Mouse (Mus musculus) thymus, adult 2 months (tissue): ENCODE measurements around the gene Ppm1l. TPM values are rescaled to one million over a fixed set of nuclear protein-coding genes. Genes with fewer than 3 reads are reported as not detected.

ENCODE experiments used
- DNase-seq: peaks from one replicate; pipeline ENCODE4 v3.0.0; 2021
- H3K27ac ChIP-seq: fragments of 200-500 bp; 2 replicates; pipeline ENCODE4 v1.5.1; 2012; ENCODE audit warnings: low read length, control low read depth; ENCODE audit not compliant: control insufficient read depth, insufficient read depth
- H3K27me3 ChIP-seq: fragments of 200-500 bp; 2 replicates; pipeline ENCODE4 v1.6.1; 2012; ENCODE audit warnings: mild to moderate bottlenecking, low read length, moderate library complexity, mixed read lengths; ENCODE audit not compliant: control insufficient read depth, insufficient read depth
- H3K36me3 ChIP-seq: fragments of 200-500 bp; 2 replicates; pipeline ENCODE4 v1.6.1; 2012; ENCODE audit warnings: mild to moderate bottlenecking, low read length, moderate library complexity; ENCODE audit not compliant: control insufficient read depth, insufficient read depth
- H3K4me1 ChIP-seq: fragments of 200-500 bp; replicated peaks from 2 replicates; pipeline ENCODE4 v1.6.1; 2012; ENCODE audit warnings: low read length; ENCODE audit not compliant: control insufficient read depth, insufficient read depth
- H3K4me3 ChIP-seq: fragments of 200-500 bp; 2 replicates; pipeline ENCODE4 v1.5.1; 2012; ENCODE audit warnings: mild to moderate bottlenecking, low read length, control low read depth, moderate library complexity; ENCODE audit not compliant: control insufficient read depth, insufficient read depth
- CTCF ChIP-seq: fragments of 200-500 bp; IDR thresholded peaks from 2 replicates; pipeline ENCODE4 v1.5.1; 2012; ENCODE audit warnings: mild to moderate bottlenecking, control low read depth, low read length, moderate library complexity, borderline replicate concordance; ENCODE audit not compliant: control insufficient read depth, poor library complexity, insufficient read depth; ENCODE audit errors: extremely low read depth
- POLR2A ChIP-seq: fragments of 200-500 bp; IDR thresholded peaks from 2 replicates; pipeline ENCODE4 v1.6.1; 2012; ENCODE audit warnings: mild to moderate bottlenecking, low read length, control low read depth, moderate library complexity; ENCODE audit not compliant: control insufficient read depth, poor library complexity, insufficient read depth; ENCODE audit errors: extremely low read depth
- WGBS: fragments of 180-500 bp; shearing (Covaris S2); methylation state at CpG from one replicate; pipeline ENCODE4 v1.1.7; 2018; 5-methylcytosine and 5-hydroxymethylcytosine counted together
- polyA plus RNA-seq: library from polyadenylated mRNA; depleted of rRNA; stranded (reverse); fragments of >200 nt; gene quantifications from 2 replicates; pipeline ENCODE4 v1.2.3, GENCODE M21; 2012

The Ppm1l gene
- polyA plus RNA-seq, 1 experiment, result 2.6 TPM

GRCm38 (mm10) chr3:69484006-69484574, 167.4 kb downstream of the Ppm1l start:
- WGBS, result 96% methylated on average over 13 of the region's 13 CpGs
- no peak for TF ChIP-seq CTCF
- TF ChIP-seq POLR2A, result no peak
- Histone ChIP-seq H3K4me3 (no peak overlapping the region), H3K4me1 (no peaks in the 10 kb centered on the region), H3K27me3 (no peaks in the 10 kb centered on the region), H3K27ac (no peak overlapping the region), H3K36me3 (no peaks in the 10 kb centered on the region)
- no peak for DNase-seq

- Histone ChIP-seq H3K4me3 (no peak overlapping the region), H3K27ac (no peak overlapping the region; the same call in 1 of the 2 replicates), H3K36me3 (no peaks in the 10 kb centered on the region), H3K27me3 (no peaks in the 10 kb centered on the region), H3K4me1 (no peaks in the 10 kb centered on the region)
- TF ChIP-seq CTCF, result no peak
- no peak for TF ChIP-seq POLR2A
- DNase-seq, result no peak
- WGBS, result 67% methylated on average over 4 of the region's 4 CpGs
These were observed 167.9 kb downstream of the Ppm1l start for GRCm38 (mm10) chr3:69484582-69484981.

- H3K36me3 ChIP-seq, result no peaks in the 10 kb centered on the region
- H3K27me3 ChIP-seq, result no peaks in the 10 kb centered on the region
- TF ChIP-seq POLR2A (no peak), CTCF (no peak)
- WGBS, result 43% methylated on average over 3 of the region's 3 CpGs
- H3K4me1 ChIP-seq, result no peaks in the 10 kb centered on the region
- DNase-seq, result no peak
- no peak overlapping the region for H3K4me3 ChIP-seq
- H3K27ac ChIP-seq, result no peak overlapping the region
These were observed 168.7 kb downstream of the Ppm1l start for GRCm38 (mm10) chr3:69485347-69485746.

- H3K27ac ChIP-seq, result no peak overlapping the region
- TF ChIP-seq POLR2A (no peak), CTCF (no peak)
- H3K4me3 ChIP-seq, result no peak overlapping the region
- no peaks in the 10 kb centered on the region for H3K27me3 ChIP-seq
- WGBS, result 73% methylated on average over 2 of the region's 2 CpGs
- no peak for DNase-seq
- H3K36me3 ChIP-seq, result no peaks in the 10 kb centered on the region
- H3K4me1 ChIP-seq, result no peaks in the 10 kb centered on the region
These were observed 169.1 kb downstream of the Ppm1l start for GRCm38 (mm10) chr3:69485756-69486155.

GRCm38 (mm10) chr3:69487471-69487870, 170.8 kb downstream of the Ppm1l start:
- no peak overlapping the region for H3K4me3 ChIP-seq
- H3K27ac ChIP-seq, result no peak overlapping the region
- TF ChIP-seq POLR2A (no peak), CTCF (no peak)
- no peak for DNase-seq
- H3K27me3 ChIP-seq, result no peaks in the 10 kb centered on the region
- H3K36me3 ChIP-seq, result no peaks in the 10 kb centered on the region
- 94% methylated on average over 6 of the region's 6 CpGs for WGBS
- no peaks in the 10 kb centered on the region for H3K4me1 ChIP-seq

GRCm38 (mm10) chr3:69489669-69490068, 173.0 kb downstream of the Ppm1l start:
- TF ChIP-seq POLR2A (no peak), CTCF (no peak)
- Histone ChIP-seq H3K4me3 (no peak overlapping the region), H3K27ac (no peak overlapping the region), H3K27me3 (no peaks in the 10 kb centered on the region), H3K4me1 (no peaks in the 10 kb centered on the region), H3K36me3 (no peaks in the 10 kb centered on the region)
- WGBS, result 46% methylated on average over 3 of the region's 3 CpGs
- DNase-seq, result no peak
